Mouse (Mus musculus): ENCODE results near the gene Zfp217. TPM values are rescaled to one million over a fixed set of nuclear protein-coding genes. Genes with fewer than 3 reads are reported as not detected.

The Zfp217 gene
- polyA plus RNA-seq, 1 experiment from 2014 or later = 3.7 TPM

DNA sequence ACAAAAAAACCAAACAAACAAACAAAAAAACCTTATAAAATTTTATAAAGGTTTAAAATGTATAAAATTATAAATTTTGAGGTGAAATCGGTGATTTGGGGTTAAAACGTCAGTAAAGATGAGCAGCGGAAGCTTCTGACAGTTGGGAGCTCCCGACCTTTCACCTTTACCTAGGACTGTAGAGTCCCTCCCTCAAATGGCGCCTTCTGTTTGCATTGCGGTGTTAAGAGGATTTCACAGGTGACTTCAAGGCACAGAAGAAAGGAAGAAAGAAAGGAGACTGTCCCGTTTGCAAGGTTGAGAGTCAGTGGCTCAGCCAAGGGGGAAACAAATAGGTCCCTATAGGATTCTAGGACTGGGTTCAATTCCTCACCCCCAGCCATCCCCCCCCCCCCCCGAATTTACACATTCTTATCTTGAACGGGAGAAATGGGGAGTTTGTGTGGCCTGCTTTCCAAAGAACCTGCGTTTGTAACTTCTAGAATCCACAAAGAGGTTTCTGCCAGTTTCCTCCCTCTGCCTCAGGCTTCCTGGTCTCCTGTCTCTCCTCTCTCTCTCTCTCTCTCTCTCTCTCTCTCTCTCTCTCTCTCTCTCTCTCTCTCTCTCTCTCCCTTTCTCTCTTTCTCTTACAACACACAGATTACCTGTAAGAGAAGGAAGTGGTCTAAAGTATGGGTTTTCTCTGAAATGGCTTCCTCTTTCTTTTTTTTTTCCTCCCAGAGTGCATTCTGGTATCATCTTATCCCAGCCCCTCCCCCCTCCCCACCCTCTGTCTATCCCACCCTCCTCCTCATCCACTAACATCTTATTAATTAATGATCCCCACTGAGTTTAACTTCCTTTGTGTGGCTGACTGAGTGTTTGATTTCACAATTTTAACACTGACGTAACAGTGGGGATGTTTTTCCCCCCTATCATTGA lies 9.6 kb upstream of the Zfp217 start:
- no peak overlapping the region for H3K4me2 ChIP-seq (replicated peaks)
- no peaks in the 10 kb centered on the region for H3K9me3 ChIP-seq
- H3K27ac ChIP-seq = no peak overlapping the region
- H3K4me1 ChIP-seq (replicated peaks) = peaks cover 18% of the 10 kb centered on the region
- H3K9ac ChIP-seq = no peak overlapping the region
- no peak overlapping the region for H3K4me3 ChIP-seq (replicated peaks)
- no peaks in the 10 kb centered on the region for H3K36me3 ChIP-seq
- WGBS = 33% methylated on average over 11 of the region's 11 CpGs
- ATAC-seq = no peak
- H3K27me3 ChIP-seq (replicated peaks) = no peaks in the 10 kb centered on the region

DNA sequence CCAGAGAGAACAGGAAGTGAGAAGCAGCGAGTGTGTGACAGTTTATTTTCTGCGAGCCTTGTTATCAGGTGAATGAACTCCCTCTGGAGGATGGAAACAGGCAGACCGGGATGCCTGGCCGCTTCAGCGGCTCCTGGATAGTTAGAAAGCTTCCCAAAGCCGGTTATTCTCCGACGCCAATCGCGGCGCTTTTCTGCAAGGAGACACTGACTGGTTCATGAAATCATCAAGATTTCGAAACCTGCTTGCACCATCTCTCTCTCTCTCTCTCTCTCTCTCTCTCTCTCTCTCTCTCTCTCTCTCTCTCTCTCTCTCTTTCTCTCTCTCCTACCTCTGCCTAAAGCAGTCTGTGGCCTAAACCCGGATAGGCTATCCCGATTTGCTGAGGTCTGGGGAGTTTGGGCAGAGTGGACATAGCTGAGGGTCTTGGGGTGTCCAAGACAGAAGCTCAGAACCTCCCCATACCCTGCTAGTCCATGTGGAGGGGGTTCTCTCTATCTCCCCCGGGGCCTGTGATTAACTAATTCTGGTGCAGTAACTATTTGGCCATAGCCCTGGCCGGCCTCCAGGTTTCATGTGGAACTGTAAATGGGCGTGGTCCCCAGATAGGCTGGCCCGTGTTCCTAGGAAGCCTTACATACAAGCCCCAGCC lies 7.3 kb upstream of the Zfp217 start:
- Histone ChIP-seq H3K36me3 (no peaks in the 10 kb centered on the region), H3K9ac (peak overlapping the region; percentile 37), H3K9me3 (no peaks in the 10 kb centered on the region), H3K27me3 (replicated peaks) (no peaks in the 10 kb centered on the region), H3K27ac (peak overlapping the region; percentile 81), H3K4me1 (replicated peaks) (peaks cover 18% of the 10 kb centered on the region), H3K4me2 (replicated peaks) (peak overlapping the region; percentile 59), H3K4me3 (replicated peaks) (peak overlapping the region; percentile 31)
- WGBS = 4% methylated on average over 18 of the region's 18 CpGs
- ATAC-seq = peak; percentile 51

DNA sequence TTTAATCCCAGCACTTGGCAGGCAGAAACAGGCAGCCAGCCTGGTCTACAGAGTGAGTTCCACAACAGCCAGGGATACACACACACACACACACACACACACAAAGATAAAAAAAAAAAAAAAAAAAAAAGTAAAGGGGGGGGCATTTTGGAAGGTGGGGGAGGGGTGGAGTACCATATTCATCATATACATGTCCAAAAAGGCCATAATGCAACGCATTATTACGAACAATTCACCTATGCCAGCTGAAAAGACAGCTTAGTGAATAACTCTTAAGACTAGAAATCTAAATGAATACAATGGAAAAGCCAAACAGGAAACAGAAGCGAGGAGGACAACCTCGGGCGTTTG lies 6.8 kb upstream of the Zfp217 start:
- H3K4me2 ChIP-seq (replicated peaks) = peak overlapping the region; percentile 59

DNA sequence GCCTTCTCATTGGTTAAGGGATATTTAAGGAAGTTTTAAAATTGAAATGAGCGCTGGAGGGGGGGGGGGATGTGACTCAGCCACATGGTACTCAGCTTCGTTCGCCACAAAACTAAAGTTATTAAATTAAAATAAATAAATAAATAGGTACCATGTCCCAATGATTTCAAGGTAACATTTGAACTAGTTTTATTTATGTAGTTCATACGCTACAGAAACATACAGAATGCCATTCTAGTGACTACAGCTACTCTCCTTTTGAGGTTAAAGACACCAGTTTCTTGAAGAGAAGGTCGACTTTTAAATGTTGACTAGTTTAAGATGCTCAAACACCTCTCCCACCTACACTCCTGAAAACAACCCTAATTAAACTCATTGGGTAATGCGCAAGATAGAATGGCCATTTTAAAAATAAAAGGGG lies 6.4 kb upstream of the Zfp217 start:
- Histone ChIP-seq H3K36me3 (no peaks in the 10 kb centered on the region), H3K4me2 (replicated peaks) (peak overlapping the region; percentile 76), H3K27me3 (replicated peaks) (no peaks in the 10 kb centered on the region), H3K9ac (no peak overlapping the region), H3K9me3 (no peaks in the 10 kb centered on the region), H3K4me3 (replicated peaks) (no peak overlapping the region), H3K4me1 (replicated peaks) (peaks cover 18% of the 10 kb centered on the region), H3K27ac (peak overlapping the region; percentile 81; the same call in 1 of the 2 replicates)
- no peak for ATAC-seq
- WGBS = 33% methylated on average over 6 of the region's 6 CpGs

More for the DNA sequence above, 6.8 kb upstream of the Zfp217 start:
- 11% methylated on average over 5 of the region's 5 CpGs for WGBS
- Histone ChIP-seq H3K4me1 (replicated peaks) (peaks cover 18% of the 10 kb centered on the region), H3K9ac (no peak overlapping the region), H3K9me3 (no peaks in the 10 kb centered on the region), H3K27me3 (replicated peaks) (no peaks in the 10 kb centered on the region), H3K36me3 (no peaks in the 10 kb centered on the region), H3K4me3 (replicated peaks) (peak overlapping the region; percentile 31), H3K27ac (peak overlapping the region; percentile 81)
- no peak for ATAC-seq

DNA sequence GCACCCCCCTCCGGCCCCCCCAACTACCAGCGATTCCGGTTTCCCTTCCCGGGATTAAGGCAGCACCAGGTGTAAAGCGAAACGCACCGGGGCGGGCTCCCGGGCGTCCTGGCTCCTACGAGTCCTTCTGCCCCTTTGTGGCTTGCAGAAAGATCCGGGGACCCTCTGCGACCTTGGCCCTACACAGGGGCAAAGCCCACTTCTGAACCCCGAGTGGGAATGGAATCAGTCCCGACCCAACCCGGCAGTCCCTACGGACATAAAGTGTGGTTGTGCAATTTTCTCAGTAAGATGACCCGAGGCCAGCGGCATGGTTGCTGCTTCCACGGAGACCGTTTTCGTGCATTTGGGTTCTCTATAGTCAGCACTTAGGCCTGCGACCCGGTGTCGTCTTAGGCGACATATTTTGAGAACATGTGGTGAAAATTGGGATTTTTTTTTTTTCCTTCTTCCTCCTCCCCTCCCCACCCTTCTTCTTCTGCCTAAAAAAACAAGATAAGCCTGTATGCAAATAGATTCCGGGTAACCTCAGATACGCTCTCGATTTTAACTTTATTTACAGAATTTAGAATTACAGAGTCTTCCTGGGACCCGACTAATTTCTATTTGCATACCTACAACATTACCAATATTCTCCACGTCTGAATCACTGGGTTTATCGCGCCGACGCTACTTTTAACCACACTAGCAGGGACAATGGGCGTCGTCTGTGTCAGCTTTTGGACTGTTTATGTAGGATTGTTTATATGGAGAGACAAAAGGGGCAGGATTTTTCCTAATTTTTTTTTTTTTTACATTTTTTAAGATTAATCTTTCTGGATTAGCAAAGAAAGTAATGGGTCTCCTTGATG lies 5.7 kb upstream of the Zfp217 start:
- Histone ChIP-seq H3K4me3 (replicated peaks) (peak overlapping the region; percentile 38), H3K36me3 (no peaks in the 10 kb centered on the region), H3K27ac (peak overlapping the region; percentile 52), H3K27me3 (replicated peaks) (no peaks in the 10 kb centered on the region), H3K4me1 (replicated peaks) (peaks cover 18% of the 10 kb centered on the region), H3K9me3 (no peaks in the 10 kb centered on the region), H3K9ac (peak overlapping the region; percentile 40), H3K4me2 (replicated peaks) (peak overlapping the region; percentile 76)
- WGBS = 7% methylated on average over 37 of the region's 37 CpGs
- ATAC-seq = peak; percentile 48

DNA sequence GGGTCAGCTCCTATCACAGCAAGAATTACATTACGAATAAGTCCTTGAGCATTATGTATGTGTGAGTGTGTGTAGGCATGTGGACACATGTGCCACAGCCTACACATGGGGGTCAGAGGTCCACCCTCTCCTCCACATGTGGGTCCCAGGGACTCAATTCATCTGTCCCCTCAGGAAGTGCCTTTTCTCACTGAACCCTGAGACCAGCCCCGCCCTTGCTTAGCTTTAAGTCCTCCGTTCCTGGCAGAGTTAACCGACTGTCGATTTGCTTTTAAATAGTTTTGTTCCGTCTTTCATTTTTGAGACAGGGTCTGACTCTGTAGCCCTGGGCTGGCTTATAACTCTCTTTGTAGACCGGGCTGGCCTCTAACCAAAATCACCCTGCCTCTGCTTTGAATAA lies 5.0 kb upstream of the Zfp217 start:
- H3K9me3 ChIP-seq = no peaks in the 10 kb centered on the region
- H3K4me1 ChIP-seq (replicated peaks) = peaks cover 18% of the 10 kb centered on the region
- no peaks in the 10 kb centered on the region for H3K36me3 ChIP-seq
- peak overlapping the region; percentile 38; the same call in 1 of the 2 replicates for H3K4me3 ChIP-seq (replicated peaks)
- 32% methylated on average over 7 of the region's 7 CpGs for WGBS
- ATAC-seq = peak; percentile 21; the same call in 1 of the 2 replicates
- H3K4me2 ChIP-seq (replicated peaks) = peak overlapping the region; percentile 76; the same call in 1 of the 2 replicates
- no peaks in the 10 kb centered on the region for H3K27me3 ChIP-seq (replicated peaks)
- H3K27ac ChIP-seq = 0 out of 2 replicates have a peak overlapping the region, but pooled peaks have one; percentile 24
- H3K9ac ChIP-seq = no peak overlapping the region

DNA sequence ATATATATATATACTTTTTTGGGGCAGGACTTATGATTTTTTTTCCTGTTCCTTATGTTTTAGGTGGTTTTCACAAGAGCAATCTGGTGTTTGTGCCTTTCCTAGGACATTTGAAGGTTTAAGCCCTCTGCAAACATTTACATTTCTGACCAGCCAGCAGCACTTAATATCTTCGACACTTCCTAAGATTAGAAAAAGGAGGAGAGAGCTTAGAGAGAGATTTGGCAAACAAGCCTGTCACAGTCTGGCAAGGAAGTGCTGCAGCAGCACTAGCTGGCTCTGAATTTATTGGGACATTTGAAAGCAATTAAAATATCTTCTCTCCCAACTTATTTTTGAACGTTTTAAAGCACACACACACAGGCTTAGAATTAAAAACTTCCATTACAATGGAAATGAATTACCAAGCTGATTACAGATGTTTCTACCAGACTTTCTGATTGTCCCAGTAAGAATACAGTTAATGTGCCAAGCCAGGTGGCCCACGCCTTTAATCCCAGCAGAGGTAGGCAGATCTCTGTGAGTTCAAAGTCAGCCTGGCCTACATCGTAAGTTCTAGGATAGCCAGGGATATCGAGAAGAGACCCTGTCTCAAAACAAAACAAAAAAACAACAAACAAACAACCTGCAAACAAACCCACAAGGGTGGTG lies 4.3 kb upstream of the Zfp217 start:
- Histone ChIP-seq H3K4me3 (replicated peaks) (no peak overlapping the region), H3K9me3 (no peaks in the 10 kb centered on the region), H3K4me2 (replicated peaks) (no peak overlapping the region), H3K36me3 (no peaks in the 10 kb centered on the region), H3K27me3 (replicated peaks) (no peaks in the 10 kb centered on the region), H3K27ac (no peak overlapping the region), H3K4me1 (replicated peaks) (peaks cover 23% of the 10 kb centered on the region), H3K9ac (no peak overlapping the region)
- 42% methylated on average over 5 of the region's 5 CpGs for WGBS
- no peak for ATAC-seq

DNA sequence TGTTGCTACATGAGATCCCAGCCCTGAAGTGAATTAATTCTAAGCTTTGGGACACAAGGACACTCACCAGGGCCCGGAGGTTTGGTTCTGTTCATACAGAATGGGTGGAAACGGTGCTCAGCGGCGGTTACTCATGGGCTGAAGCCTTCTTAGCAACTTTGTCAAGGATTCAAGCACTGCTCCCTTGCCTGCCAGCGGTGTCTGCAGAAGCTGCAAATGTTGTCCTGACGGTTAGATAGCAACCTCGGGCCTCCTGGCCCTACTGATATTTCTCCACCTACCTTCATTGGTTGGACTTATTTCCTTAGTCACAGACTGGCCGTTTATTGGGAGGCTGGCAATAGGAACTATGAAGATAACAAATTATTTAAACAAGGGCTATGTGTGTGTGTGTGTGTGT lies 3.6 kb upstream of the Zfp217 start:
- 72% methylated on average over 8 of the region's 8 CpGs for WGBS

DNA sequence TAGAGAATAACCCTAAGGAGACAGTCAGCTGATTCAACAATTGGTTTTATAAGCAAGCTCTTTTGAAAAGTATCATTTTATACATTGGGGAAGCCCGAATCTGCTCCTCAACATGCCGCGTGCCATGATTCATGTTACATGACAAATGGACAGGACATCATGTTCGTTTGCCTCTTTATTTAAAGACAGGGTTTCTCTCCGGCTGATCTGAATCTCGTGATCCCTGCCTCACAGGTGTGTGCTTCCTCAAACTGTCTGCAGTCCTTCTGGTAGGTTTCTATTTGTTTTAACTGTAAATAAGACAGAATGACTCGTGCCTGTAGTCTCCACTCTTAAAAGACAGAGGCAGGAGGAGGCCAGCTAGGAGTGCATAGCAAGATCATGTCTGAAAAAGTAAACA lies 925 bp upstream of the Zfp217 start:
- H3K27me3 ChIP-seq (replicated peaks) = no peaks in the 10 kb centered on the region

More for the DNA sequence above, 3.6 kb upstream of the Zfp217 start:
- Histone ChIP-seq H3K9ac (no peak overlapping the region), H3K4me2 (replicated peaks) (no peak overlapping the region), H3K27me3 (replicated peaks) (no peaks in the 10 kb centered on the region), H3K27ac (no peak overlapping the region), H3K36me3 (no peaks in the 10 kb centered on the region), H3K4me3 (replicated peaks) (no peak overlapping the region), H3K9me3 (no peaks in the 10 kb centered on the region), H3K4me1 (replicated peaks) (peaks cover 23% of the 10 kb centered on the region)
- no peak for ATAC-seq

DNA sequence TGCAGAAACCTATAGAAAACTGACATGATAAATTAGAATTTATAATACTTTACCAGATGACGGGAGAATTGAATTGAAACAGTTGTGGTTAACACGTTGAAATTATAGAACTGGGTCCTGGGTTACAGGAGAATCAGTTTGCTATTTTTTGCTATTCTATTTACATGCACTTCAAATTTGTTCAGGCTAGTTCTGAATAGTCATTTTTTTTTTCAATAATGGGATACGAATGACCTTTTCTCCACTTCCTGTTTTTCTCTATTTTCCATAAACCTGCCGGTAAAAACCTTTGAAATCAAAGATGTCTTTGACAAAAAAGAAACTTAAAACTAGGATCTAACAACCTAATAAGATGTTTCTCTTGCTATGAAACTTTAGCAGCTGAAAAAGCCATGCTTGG lies 733 bp downstream of the Zfp217 start:
- Histone ChIP-seq H3K4me3 (replicated peaks) (no peak overlapping the region), H3K36me3 (no peaks in the 10 kb centered on the region), H3K4me2 (replicated peaks) (peak overlapping the region; percentile 35), H3K9ac (no peak overlapping the region), H3K9me3 (no peaks in the 10 kb centered on the region), H3K27me3 (replicated peaks) (no peaks in the 10 kb centered on the region), H3K27ac (peak overlapping the region; percentile 59), H3K4me1 (replicated peaks) (peaks cover 11% of the 10 kb centered on the region; the same call in 1 of the 2 replicates)
- WGBS = 66% methylated on average over 4 of the region's 4 CpGs
- no peak for ATAC-seq

More for the DNA sequence above, 925 bp upstream of the Zfp217 start:
- Histone ChIP-seq H3K9me3 (no peaks in the 10 kb centered on the region), H3K4me3 (replicated peaks) (no peak overlapping the region), H3K36me3 (no peaks in the 10 kb centered on the region), H3K27ac (no peak overlapping the region), H3K4me2 (replicated peaks) (no peak overlapping the region), H3K9ac (no peak overlapping the region), H3K4me1 (replicated peaks) (peaks cover 15% of the 10 kb centered on the region; the same call in 1 of the 2 replicates)
- 54% methylated on average over 7 of the region's 7 CpGs for WGBS
- no peak for ATAC-seq

DNA sequence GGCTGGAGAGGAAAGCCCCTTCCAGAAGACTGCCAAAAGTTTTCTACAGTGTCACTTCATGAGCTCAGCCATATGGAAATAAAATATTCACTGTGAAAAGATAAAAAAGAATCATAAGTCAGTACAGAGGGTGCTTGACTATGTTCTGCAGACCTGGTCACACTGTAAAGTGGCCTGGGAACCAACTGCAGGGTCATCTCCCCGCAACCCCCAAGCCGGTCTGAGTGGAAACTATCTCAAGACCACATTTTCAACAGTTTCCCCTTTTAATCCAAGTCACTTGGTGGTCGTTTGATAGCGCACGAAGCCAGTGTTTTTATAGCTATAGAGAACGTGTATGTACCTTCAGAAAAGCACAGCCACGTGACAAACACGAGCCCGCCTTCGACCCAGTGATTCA lies 3.6 kb downstream of the Zfp217 start:
- Histone ChIP-seq H3K4me2 (replicated peaks) (no peak overlapping the region), H3K36me3 (no peaks in the 10 kb centered on the region), H3K27ac (no peak overlapping the region), H3K4me3 (replicated peaks) (no peak overlapping the region), H3K4me1 (replicated peaks) (peaks cover 14% of the 10 kb centered on the region; the same call in 1 of the 2 replicates), H3K9ac (no peak overlapping the region), H3K27me3 (replicated peaks) (no peaks in the 10 kb centered on the region), H3K9me3 (no peaks in the 10 kb centered on the region)
- WGBS = 81% methylated on average over 10 of the region's 10 CpGs
- ATAC-seq = no peak
